Mouse (Mus musculus) liver, adult 2 months (tissue): ENCODE data around the gene Zp3. TPM values are rescaled to one million over a fixed set of nuclear protein-coding genes. Genes with fewer than 3 reads are reported as not detected.

Experiments used
- DNase-seq: peaks from one replicate; pipeline ENCODE4 v3.0.0-alpha.2; 2011; ENCODE audit warnings: low read depth, low spot score; ENCODE audit errors: extremely low read depth
- H3K27ac ChIP-seq: fragments of 200-500 bp; replicated peaks from 2 replicates; pipeline ENCODE4 v1.5.1; 2012; ENCODE audit warnings: low read depth, mild to moderate bottlenecking, control low read depth, inconsistent platforms, low read length; ENCODE audit not compliant: insufficient read depth
- H3K27me3 ChIP-seq: fragments of 200-500 bp; 2 replicates; pipeline ENCODE4 v1.6.1; 2012; ENCODE audit warnings: mild to moderate bottlenecking, moderate library complexity, low read length, inconsistent platforms; ENCODE audit not compliant: control insufficient read depth, insufficient read depth
- H3K36me3 ChIP-seq: fragments of 200-500 bp; 2 replicates; pipeline ENCODE4 v1.6.1; 2012; ENCODE audit warnings: low read length, inconsistent platforms; ENCODE audit not compliant: control insufficient read depth, insufficient read depth
- H3K4me1 ChIP-seq: fragments of 200-500 bp; 2 replicates; pipeline ENCODE4 v1.6.1; 2011; ENCODE audit warnings: low read length; ENCODE audit not compliant: control insufficient read depth, insufficient read depth
- H3K4me3 ChIP-seq: fragments of 200-500 bp; 2 replicates; pipeline ENCODE4 v1.5.1; 2011; ENCODE audit warnings: low read depth, mild to moderate bottlenecking, control low read depth, low read length, moderate library complexity; ENCODE audit not compliant: insufficient read depth
- H3K79me2 ChIP-seq: fragments of 200-500 bp; 2 replicates; pipeline ENCODE4 v1.6.1; 2012; ENCODE audit warnings: inconsistent platforms, mild to moderate bottlenecking, low read length, moderate library complexity; ENCODE audit not compliant: control insufficient read depth, insufficient read depth
- H3K9ac ChIP-seq: fragments of 200-500 bp; 2 replicates; pipeline ENCODE4 v1.6.1; 2012; ENCODE audit warnings: low read depth, mild to moderate bottlenecking, control low read depth, inconsistent platforms, low read length
- CTCF ChIP-seq: fragments of 200-500 bp; IDR thresholded peaks from 2 replicates; pipeline ENCODE4 v1.5.1; 2011; ENCODE audit warnings: low read depth, low read length, control low read depth
- POLR2A ChIP-seq: fragments of 200-500 bp; IDR thresholded peaks from 2 replicates; pipeline ENCODE4 v1.6.1; 2011; ENCODE audit warnings: low read length, control low read depth; ENCODE audit not compliant: insufficient read depth; ENCODE audit errors: extremely low read depth
- WGBS: fragments of 180-500 bp; shearing (Covaris S2); methylation state at CpG from one replicate; pipeline ENCODE4 v1.1.7; 2018; 5-methylcytosine and 5-hydroxymethylcytosine counted together
- polyA plus RNA-seq: library from polyadenylated mRNA; depleted of rRNA; stranded (reverse); fragments of >200 nt; gene quantifications from 2 replicates; pipeline ENCODE4 v1.2.3, GENCODE M21; 2012; rRNA removed
- total RNA-seq: library from RNA; depleted of rRNA; stranded (reverse); fragments of >200 nt; gene quantifications from 2 replicates; pipeline ENCODE4 v1.2.3, GENCODE M21; 2014; rRNA removed

The Zp3 gene
- not detected in 2 replicates for total RNA-seq
- not detected in 2 replicates for polyA plus RNA-seq

GRCm38 (mm10) chr5:135979904-135980303 lies at the start of gene Zp3:
TSS of gene Zp3 (plus strand) at chr5:135980099.
- no peak for DNase-seq
- WGBS, result 71% methylated on average over 8 of the region's 8 CpGs
- H3K9ac ChIP-seq, result no peak within 1 kb of the TSS
- no peak for TF ChIP-seq CTCF
- TF ChIP-seq POLR2A, result no peak
- H3K79me2 ChIP-seq, result no peaks in the 10 kb centered on the region
- H3K4me3 ChIP-seq, result no peak within 1 kb of the TSS
- H3K36me3 ChIP-seq, result no peaks in the 10 kb centered on the region
- no peak within 1 kb of the TSS for H3K27ac ChIP-seq
- H3K27me3 ChIP-seq, result no peaks in the 10 kb centered on the region
- H3K4me1 ChIP-seq, result no peaks in the 10 kb centered on the region

DNA sequence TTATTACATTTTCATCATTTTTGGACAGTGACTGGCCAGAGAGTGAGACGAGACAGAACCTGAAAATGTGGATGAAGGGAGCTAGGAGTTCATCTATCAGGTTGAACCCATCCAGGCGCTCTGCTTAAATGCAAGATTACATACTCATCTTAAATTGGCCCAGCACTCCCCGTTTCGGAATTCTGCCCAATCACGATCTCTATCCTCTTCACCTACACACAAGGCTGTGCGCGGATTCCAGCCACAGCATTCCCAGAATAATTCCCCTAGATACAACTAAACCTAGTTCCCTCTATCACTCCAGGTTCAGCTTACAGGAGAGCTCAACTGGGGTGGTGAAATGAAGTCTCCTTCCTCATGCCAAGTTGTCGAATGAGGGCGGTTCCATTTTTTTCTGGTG lies 48.4 kb upstream of the Zp3 start:
- no peak overlapping the region for H3K9ac ChIP-seq
- WGBS, result 80% methylated on average over 9 of the region's 9 CpGs
- H3K79me2 ChIP-seq, result peaks cover 31% of the 10 kb centered on the region; the same call in 1 of the 2 replicates
- 0 out of 2 replicates have a peak overlapping the region, but pooled peaks have one; percentile 5 for H3K27ac ChIP-seq
- DNase-seq, result no peak
- H3K36me3 ChIP-seq, result peaks cover 2% of the 10 kb centered on the region; the same call in 1 of the 2 replicates
- H3K4me1 ChIP-seq, result peaks cover 23% of the 10 kb centered on the region
- no peak overlapping the region for H3K4me3 ChIP-seq
- TF ChIP-seq POLR2A, result no peak
- no peak for TF ChIP-seq CTCF
- no peaks in the 10 kb centered on the region for H3K27me3 ChIP-seq

DNA sequence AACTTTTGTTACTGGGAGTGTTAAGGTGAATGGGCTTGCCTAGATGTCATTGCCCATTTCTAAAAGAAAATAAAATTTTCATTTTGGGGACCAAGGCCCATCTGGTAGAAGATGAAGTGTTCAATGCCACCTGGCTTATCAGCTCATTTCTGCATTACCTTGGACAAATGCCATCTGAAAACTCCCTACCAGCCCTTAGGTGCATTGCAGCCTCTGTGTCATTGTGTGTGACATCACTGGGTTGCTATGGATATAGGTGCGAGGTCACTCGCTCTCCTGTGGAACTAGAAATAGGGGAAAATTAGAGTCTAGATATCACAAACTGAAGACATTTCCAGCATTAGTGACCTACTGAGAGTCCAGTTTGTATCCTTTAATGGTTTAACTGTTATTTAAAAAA lies 47.5 kb upstream of the Zp3 start:
- peaks cover 2% of the 10 kb centered on the region; the same call in 1 of the 2 replicates for H3K36me3 ChIP-seq
- peaks cover 23% of the 10 kb centered on the region for H3K4me1 ChIP-seq
- H3K27me3 ChIP-seq, result no peaks in the 10 kb centered on the region
- WGBS, result 70% methylated on average over 2 of the region's 2 CpGs
- H3K9ac ChIP-seq, result no peak overlapping the region
- no peak for DNase-seq
- H3K4me3 ChIP-seq, result no peak overlapping the region
- H3K27ac ChIP-seq, result no peak overlapping the region
- H3K79me2 ChIP-seq, result peaks cover 26% of the 10 kb centered on the region; the same call in 1 of the 2 replicates
- TF ChIP-seq POLR2A (no peak), CTCF (no peak)

DNA sequence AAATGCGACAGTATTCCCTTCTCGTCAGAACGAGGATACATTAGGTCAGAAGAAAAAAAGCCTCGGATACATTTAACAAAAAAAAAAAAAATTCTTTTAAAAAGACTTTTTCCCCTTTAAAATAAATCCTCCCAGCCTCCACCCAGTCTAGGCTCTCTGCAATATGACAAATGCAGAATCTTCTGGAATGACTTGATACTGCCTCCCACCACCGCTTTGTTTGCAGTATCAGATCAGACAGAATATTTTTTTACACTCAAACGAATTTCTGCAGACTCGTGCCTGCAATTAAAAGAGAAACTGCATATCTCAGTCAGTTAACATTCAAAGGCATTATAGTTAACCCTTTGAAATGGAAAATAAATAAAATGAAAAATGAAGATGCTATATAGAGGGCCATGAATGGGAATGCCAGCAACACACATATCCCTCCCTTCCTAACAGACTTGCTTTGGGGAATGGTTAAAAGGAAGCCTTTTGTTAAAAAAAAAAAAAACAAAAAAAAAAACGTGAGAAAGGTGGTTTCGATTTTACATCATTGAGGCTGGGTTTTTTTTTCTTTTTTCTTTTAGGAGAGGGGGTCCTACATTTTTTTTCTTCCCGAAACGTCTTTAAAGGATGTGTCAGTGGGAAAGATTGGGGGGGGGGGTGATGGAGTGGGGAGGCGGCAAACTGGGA lies 46.5 kb upstream of the Zp3 start:
- H3K4me1 ChIP-seq, result peaks cover 21% of the 10 kb centered on the region
- H3K27ac ChIP-seq, result no peak overlapping the region
- peak overlapping the region; percentile 94 for H3K9ac ChIP-seq
- no peaks in the 10 kb centered on the region for H3K27me3 ChIP-seq
- TF ChIP-seq POLR2A (no peak), CTCF (no peak)
- DNase-seq, result no peak
- H3K79me2 ChIP-seq, result peaks cover 16% of the 10 kb centered on the region; the same call in 1 of the 2 replicates
- 9% methylated on average over 11 of the region's 12 CpGs for WGBS
- H3K36me3 ChIP-seq, result peaks cover 2% of the 10 kb centered on the region; the same call in 1 of the 2 replicates
- H3K4me3 ChIP-seq, result peak overlapping the region; percentile 99

DNA sequence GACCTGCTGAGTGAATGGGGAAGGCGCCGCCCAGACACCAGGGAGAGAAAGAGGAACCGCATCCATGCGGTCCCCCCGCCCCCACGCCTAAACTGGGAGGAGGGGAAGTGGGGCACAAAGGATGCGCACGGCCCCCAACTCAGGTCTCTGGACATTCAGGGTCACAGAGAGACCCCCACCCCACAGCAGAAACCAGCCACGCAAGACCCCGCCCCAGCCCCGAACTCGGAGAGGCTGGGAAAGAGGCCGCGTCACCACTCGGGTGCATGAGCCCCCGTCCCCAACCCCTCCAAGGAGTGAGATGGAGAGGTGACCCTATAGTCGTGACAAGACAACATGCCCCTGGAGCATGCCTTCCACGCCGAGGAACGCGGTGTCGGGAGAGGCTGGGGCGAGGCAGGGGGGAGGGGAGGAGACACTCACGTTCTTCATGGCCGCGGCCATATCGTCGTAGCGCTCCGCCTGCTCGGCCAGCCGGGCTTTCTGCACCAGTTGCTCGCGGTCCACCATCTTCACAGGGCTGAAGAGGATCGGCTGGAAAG lies 45.9 kb upstream of the Zp3 start:
- Histone ChIP-seq H3K4me1 (peaks cover 18% of the 10 kb centered on the region), H3K9ac (peak overlapping the region; percentile 94), H3K27ac (peak overlapping the region; percentile 98), H3K79me2 (peaks cover 16% of the 10 kb centered on the region; the same call in 1 of the 2 replicates), H3K4me3 (peak overlapping the region; percentile 99), H3K27me3 (no peaks in the 10 kb centered on the region), H3K36me3 (peaks cover 2% of the 10 kb centered on the region; the same call in 1 of the 2 replicates)
- WGBS, result under 1% methylated on average over 35 of the region's 35 CpGs
- DNase-seq, result no peak
- TF ChIP-seq CTCF, result no peak
- no peak for TF ChIP-seq POLR2A
